Mouse (Mus musculus) heart, embryonic 14.5 days (tissue): ENCODE measurements around the gene B3galnt1. TPM values are rescaled to one million over a fixed set of nuclear protein-coding genes. Genes with fewer than 3 reads are reported as not detected.

Source experiments
- ATAC-seq: fragments of 200-750 bp; cut with Nextera tagmentation; 2 replicates; pipeline ENCODE4 v1.8.0; 2017; ENCODE audit warnings: low read depth, moderate TSS enrichment; ENCODE audit not compliant: insufficient number of reproducible peaks, insufficient read depth, low FRiP score
- H3K27ac ChIP-seq, 2 experiments: fragments of 200-500 bp in 1 of 2; fragments of 300-500 bp in 1 of 2; sonication (generic) in 1 of 2; replicated peaks in 1 of 2; 2 replicates each; pipeline ENCODE4 v1.5.1; 2012 to 2014; ENCODE audit warnings: low read depth in 2 of 2, low read length in 2 of 2, control low read depth in 1 of 2, mild to moderate bottlenecking in 1 of 2, mixed read lengths in 1 of 2; ENCODE audit not compliant: control insufficient read depth in 1 of 2, insufficient read depth in 1 of 2
- H3K27me3 ChIP-seq: fragments of 300-500 bp; sonication (generic); 2 replicates; pipeline ENCODE4 v1.6.1; 2014; ENCODE audit warnings: mild to moderate bottlenecking, low read length, control low read depth; ENCODE audit not compliant: control insufficient read depth, insufficient read depth
- H3K36me3 ChIP-seq: fragments of 300-500 bp; sonication (generic); 2 replicates; pipeline ENCODE4 v1.6.1; 2014; ENCODE audit warnings: mild to moderate bottlenecking, control low read depth, low read length, mixed read lengths; ENCODE audit not compliant: control insufficient read depth, insufficient read depth
- H3K4me1 ChIP-seq, 2 experiments: fragments of 200-500 bp in 1 of 2; fragments of 300-500 bp in 1 of 2; sonication (generic) in 1 of 2; 2 replicates each; pipeline ENCODE4 v1.6.1; 2012 to 2014; ENCODE audit warnings: low read length in 2 of 2, control low read depth in 1 of 2, mixed read lengths in 1 of 2; ENCODE audit not compliant: control insufficient read depth in 2 of 2, insufficient read depth in 2 of 2
- H3K4me2 ChIP-seq: fragments of 300-500 bp; sonication (generic); 2 replicates; pipeline ENCODE4 v1.6.1; 2014; ENCODE audit warnings: mild to moderate bottlenecking, low read length
- H3K4me3 ChIP-seq, 2 experiments: fragments of 200-500 bp in 1 of 2; fragments of 300-500 bp in 1 of 2; sonication (generic) in 1 of 2; 2 replicates each; pipeline ENCODE4 v1.5.1; 2012 to 2014; ENCODE audit warnings: low read length in 2 of 2, mild to moderate bottlenecking in 2 of 2, control low read depth in 1 of 2, low read depth in 1 of 2, moderate library complexity in 1 of 2; ENCODE audit not compliant: control insufficient read depth in 1 of 2, insufficient read depth in 1 of 2
- H3K9ac ChIP-seq: fragments of 300-500 bp; sonication (generic); 2 replicates; pipeline ENCODE4 v1.6.1; 2014; ENCODE audit warnings: mild to moderate bottlenecking, low read length
- H3K9me3 ChIP-seq: fragments of 300-500 bp; sonication (generic); 2 replicates; pipeline ENCODE4 v1.6.1; 2016; ENCODE audit warnings: low read length, control low read depth; ENCODE audit not compliant: control insufficient read depth
- WGBS: fragments of 180-500 bp; shearing (Covaris S2); extraction: QIAGEN DNeasy Blood & Tissue Kit; methylation state at CpG from one replicate; pipeline ENCODE4 v1.1.7; 2014; 5-methylcytosine and 5-hydroxymethylcytosine counted together
- polyA plus RNA-seq: library from polyadenylated mRNA; unstranded; fragments of >200 nt; fragmentation: Nextera tagmentation; extraction: Ambion mirVana; gene quantifications from 2 replicates; pipeline ENCODE4 v1.2.1, GENCODE M21; 2014

Gene B3galnt1
- polyA plus RNA-seq, 1 experiment from 2014 or later: 23.8 TPM

GRCm38 (mm10) chr3:69607468-69607867, 8.7 kb upstream of the B3galnt1 start:
- WGBS: 65% methylated on average over 1 of the region's 1 CpGs
- Histone ChIP-seq H3K4me2 (no peak overlapping the region), H3K9me3 (peaks cover 6% of the 10 kb centered on the region; the same call in 1 of the 2 replicates), H3K27ac (no peak overlapping the region), H3K4me3 (no peak overlapping the region), H3K4me1 (no peaks in the 10 kb centered on the region), H3K27me3 (no peaks in the 10 kb centered on the region), H3K36me3 (no peaks in the 10 kb centered on the region), H3K9ac (no peak overlapping the region)
- ATAC-seq: no peak

- no peaks in the 10 kb centered on the region for H3K36me3 ChIP-seq
- WGBS: 74% methylated on average over 1 of the region's 1 CpGs
- no peak overlapping the region for H3K27ac ChIP-seq
- no peak overlapping the region for H3K4me2 ChIP-seq
- peaks cover 1% of the 10 kb centered on the region; the same call in 1 of the 2 replicates for H3K9me3 ChIP-seq
- ATAC-seq: no peak
- no peaks in the 10 kb centered on the region for H3K27me3 ChIP-seq
- H3K9ac ChIP-seq: no peak overlapping the region
- H3K4me1 ChIP-seq: no peaks in the 10 kb centered on the region
- no peak overlapping the region for H3K4me3 ChIP-seq
Measured at GRCm38 (mm10) chr3:69606923-69607322, 8.2 kb upstream of the B3galnt1 start.

DNA sequence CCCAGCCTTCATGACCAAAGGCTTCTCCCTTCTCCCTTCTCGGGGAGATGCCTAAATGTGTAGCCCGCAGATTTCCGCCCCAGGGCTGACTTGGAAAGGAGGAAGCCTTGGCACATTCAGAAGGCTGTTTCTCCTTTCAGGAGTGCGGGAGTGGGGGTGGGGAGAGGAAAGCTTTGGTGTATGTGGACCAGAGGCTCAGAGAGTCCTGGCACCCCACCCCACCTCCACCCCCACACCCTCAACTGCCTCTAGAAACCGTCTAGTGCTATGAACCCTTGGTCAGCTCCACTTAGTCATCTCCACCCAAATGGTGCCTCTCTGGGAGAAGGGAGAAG, 373 bp upstream of the B3galnt1 start:
- Histone ChIP-seq H3K27ac (no peak overlapping the region), H3K4me1 (peaks cover 3 to 10% of the 10 kb centered on the region in 2 experiments; a peak in 3 of 4 replicates), H3K9me3 (no peaks in the 10 kb centered on the region), H3K9ac (peak overlapping the region; percentile 80; the same call in 1 of the 2 replicates), H3K36me3 (no peaks in the 10 kb centered on the region), H3K4me3 (peak overlapping the region; percentile 60 to 74), H3K4me2 (peak overlapping the region; percentile 90), H3K27me3 (no peaks in the 10 kb centered on the region)
- 11% methylated on average over 5 of the region's 5 CpGs for WGBS
- no peak for ATAC-seq

DNA sequence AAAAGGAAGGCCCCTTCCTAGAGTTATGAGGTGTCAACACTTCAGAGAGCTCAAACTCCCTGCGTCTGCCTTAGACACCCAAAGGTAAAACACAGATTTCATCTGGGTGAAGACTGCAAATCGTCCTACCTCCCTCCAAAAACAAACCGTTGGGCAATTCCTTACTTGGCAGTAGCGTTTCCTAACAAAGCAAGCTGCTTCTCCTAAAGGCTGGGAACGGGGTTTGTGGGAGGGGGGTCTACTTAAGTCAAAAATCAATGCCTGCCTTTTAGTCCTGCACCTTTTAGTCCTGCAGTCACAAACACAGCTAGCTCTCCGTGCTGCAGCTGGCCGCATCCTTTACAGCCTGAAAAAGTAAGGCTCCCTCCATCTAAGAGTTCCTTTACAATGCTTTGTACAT, 944 bp downstream of the B3galnt1 start:
- H3K4me1 ChIP-seq: peaks cover 3 to 13% of the 10 kb centered on the region in 2 experiments; a peak in 3 of 4 replicates
- no peaks in the 10 kb centered on the region for H3K36me3 ChIP-seq
- peak overlapping the region; percentile 90 for H3K4me2 ChIP-seq
- H3K9me3 ChIP-seq: no peaks in the 10 kb centered on the region
- H3K4me3 ChIP-seq: peak overlapping the region; percentile 60 to 74
- 19% methylated on average over 7 of the region's 7 CpGs for WGBS
- H3K27me3 ChIP-seq: no peaks in the 10 kb centered on the region
- peak overlapping the region; percentile 80 for H3K9ac ChIP-seq
- ATAC-seq: no peak
- H3K27ac ChIP-seq: 0 out of 4 replicates have a peak overlapping the region, but pooled peaks of 1 of the 2 experiments have one; percentile 1

DNA sequence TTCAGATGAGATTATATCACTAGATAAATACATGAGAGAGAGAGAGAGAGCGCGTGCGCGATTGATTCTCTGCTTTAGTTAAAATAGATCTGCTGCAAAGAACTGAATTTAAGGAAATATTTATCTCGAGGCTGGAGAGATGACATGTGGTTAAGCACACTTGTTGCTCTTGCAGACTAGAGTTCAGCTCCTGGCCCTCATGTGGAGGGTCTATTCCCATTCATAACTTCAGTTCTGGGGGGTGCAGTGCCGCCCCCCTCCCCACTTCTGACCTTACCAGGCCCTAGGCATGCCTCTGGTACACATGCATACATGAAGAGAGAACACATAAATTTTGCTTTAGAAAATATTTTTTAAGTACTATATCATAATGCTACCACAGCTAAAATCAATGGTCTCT, 1.5 kb downstream of the B3galnt1 start:
- WGBS: 90% methylated on average over 6 of the region's 6 CpGs
- Histone ChIP-seq H3K4me2 (peak overlapping the region; percentile 90), H3K4me1 (peaks cover 3 to 13% of the 10 kb centered on the region in 2 experiments; a peak in 3 of 4 replicates), H3K9ac (no peak overlapping the region), H3K27me3 (no peaks in the 10 kb centered on the region), H3K4me3 (peak overlapping the region in 1 of 2 experiments; percentile 74; a peak in 1 of 4 replicates), H3K36me3 (no peaks in the 10 kb centered on the region), H3K27ac (no peak overlapping the region), H3K9me3 (no peaks in the 10 kb centered on the region)
- no peak for ATAC-seq

DNA sequence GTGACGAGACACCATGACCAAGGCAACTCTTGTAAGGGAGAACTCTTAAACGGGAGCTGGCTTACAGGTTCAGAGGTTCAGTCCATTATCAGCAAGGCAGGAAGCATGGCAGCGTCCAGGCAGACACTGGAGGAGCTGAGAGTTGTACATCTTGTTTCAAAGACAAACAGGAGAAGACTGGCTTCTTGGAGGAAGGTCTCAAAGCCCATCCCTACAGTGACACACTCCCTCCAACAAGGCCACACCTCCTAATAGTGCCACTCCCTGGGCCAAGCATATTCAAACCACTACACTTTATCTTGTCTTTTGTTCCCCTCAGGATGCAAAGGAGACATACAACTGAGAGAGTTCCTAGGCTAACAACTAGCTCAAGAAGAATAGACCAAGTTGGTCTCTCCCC, 2.6 kb downstream of the B3galnt1 start:
- Histone ChIP-seq H3K4me2 (no peak overlapping the region), H3K4me1 (peaks cover 3 to 13% of the 10 kb centered on the region in 2 experiments; a peak in 3 of 4 replicates), H3K27me3 (no peaks in the 10 kb centered on the region), H3K9ac (no peak overlapping the region), H3K4me3 (no peak overlapping the region), H3K36me3 (no peaks in the 10 kb centered on the region), H3K27ac (no peak overlapping the region), H3K9me3 (no peaks in the 10 kb centered on the region)
- WGBS: 75% methylated on average over 3 of the region's 3 CpGs
- ATAC-seq: no peak

DNA sequence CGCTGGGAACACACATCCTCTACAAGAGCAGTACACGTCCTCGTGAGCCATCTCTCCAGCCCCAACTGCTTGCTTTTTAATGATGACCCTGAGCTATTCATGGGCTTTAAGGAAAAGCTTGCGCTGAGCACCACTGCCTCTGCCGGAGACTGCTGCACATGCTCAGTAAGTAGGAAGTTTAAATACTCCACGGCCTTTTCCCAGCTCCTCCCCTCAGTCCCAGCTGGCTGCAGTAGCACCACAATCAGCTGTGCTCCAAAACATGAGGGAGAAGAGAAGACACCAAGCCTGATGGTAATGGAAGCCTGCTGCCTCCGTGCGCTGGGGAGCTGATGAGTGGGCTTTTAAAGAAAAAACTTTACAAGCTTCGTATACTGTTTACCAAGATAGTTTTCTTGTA, 4.7 kb downstream of the B3galnt1 start:
- 66% methylated on average over 9 of the region's 9 CpGs for WGBS

DNA sequence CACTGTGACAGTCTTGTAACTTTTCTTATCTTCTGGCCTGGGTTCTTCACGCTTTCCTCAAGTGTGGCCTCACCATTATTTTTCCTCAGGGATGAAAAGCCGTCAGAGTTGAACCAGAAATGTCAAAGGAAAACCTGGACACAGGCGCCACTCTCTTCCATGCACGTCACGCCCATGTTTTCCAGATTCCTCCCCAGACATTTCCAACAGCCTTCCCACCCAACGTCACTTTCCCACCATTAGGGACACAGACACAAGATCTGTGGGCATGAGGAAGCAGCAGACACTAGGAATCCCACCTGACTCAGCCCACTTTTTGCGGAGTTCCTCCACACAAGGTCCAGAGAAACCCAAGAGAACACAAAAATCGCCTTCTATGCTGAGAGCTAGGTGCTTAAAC, 5.3 kb downstream of the B3galnt1 start:
- Histone ChIP-seq H3K27me3 (no peaks in the 10 kb centered on the region), H3K9ac (no peak overlapping the region), H3K4me1 (peaks cover 6 to 10% of the 10 kb centered on the region in 2 experiments; a peak in 3 of 4 replicates), H3K4me3 (no peak overlapping the region), H3K9me3 (no peaks in the 10 kb centered on the region), H3K27ac (no peak overlapping the region), H3K36me3 (no peaks in the 10 kb centered on the region), H3K4me2 (no peak overlapping the region)
- WGBS: 82% methylated on average over 8 of the region's 8 CpGs
- ATAC-seq: no peak

More for the DNA sequence above, 4.7 kb downstream of the B3galnt1 start:
- Histone ChIP-seq H3K27ac (no peak overlapping the region), H3K9ac (no peak overlapping the region), H3K4me2 (no peak overlapping the region), H3K27me3 (no peaks in the 10 kb centered on the region), H3K36me3 (no peaks in the 10 kb centered on the region), H3K4me3 (no peak overlapping the region), H3K4me1 (peaks cover 3 to 11% of the 10 kb centered on the region in 2 experiments; a peak in 3 of 4 replicates), H3K9me3 (no peaks in the 10 kb centered on the region)
- no peak for ATAC-seq
